Mouse (Mus musculus) B cell, adult 67 days (primary cell): Measurements from ENCODE around the gene Eid3. TPM values are rescaled to one million over a fixed set of nuclear protein-coding genes. Genes with fewer than 3 reads are reported as not detected.

ENCODE experiments used
- total RNA-seq, 2 experiments: library from RNA; stranded (reverse); gene quantifications; 4 replicates each; pipeline ENCODE4 v1.2.4; 2023

The Eid3 gene
- total RNA-seq, result 1 to 10 TPM; 2.7 to 8.2 TPM

GRCm38 (mm10) chr10:82866356-82866755 is at the start of gene Eid3:
TSS of gene Eid3 (plus strand) at chr10:82866626.

GRCm38 (mm10) chr10:82833926-82834325 is 32.5 kb upstream of the Eid3 start, which contains the start of gene Txnrd1:
TSS of gene Txnrd1 (plus strand) at chr10:82833951.

Other genes starting within 250 kb of the Eid3 start
- gene 1190007I07Rik, start 243.4 kb upstream of the Eid3 start, total RNA-seq, result 10 to 100 TPM; 16.7 to 21.8 TPM
- gene Tdg, start 236.8 kb upstream of the Eid3 start, total RNA-seq, result 10 to 100 TPM; 69.6 to 86.3 TPM
- not detected for gene Glt8d2, start 176.0 kb upstream of the Eid3 start, total RNA-seq
- 10 to 100 TPM; 33.5 to 37.2 TPM for gene Hcfc2, start 170.5 kb upstream of the Eid3 start, total RNA-seq
- gene Nfyb, start 102.5 kb upstream of the Eid3 start, total RNA-seq, result 10 to 100 TPM; 36.1 to 48.6 TPM
- gene Txnrd1, start 32.7 kb upstream of the Eid3 start, total RNA-seq, result 10 to 100 TPM; 32.2 to 41.6 TPM
- gene Chst11, start 118.9 kb downstream of the Eid3 start, total RNA-seq, result 10 to 100 TPM; 12.2 to 15.2 TPM